ENCODE assay signal across 8 mouse cellular contexts in the genomic region with DNA sequence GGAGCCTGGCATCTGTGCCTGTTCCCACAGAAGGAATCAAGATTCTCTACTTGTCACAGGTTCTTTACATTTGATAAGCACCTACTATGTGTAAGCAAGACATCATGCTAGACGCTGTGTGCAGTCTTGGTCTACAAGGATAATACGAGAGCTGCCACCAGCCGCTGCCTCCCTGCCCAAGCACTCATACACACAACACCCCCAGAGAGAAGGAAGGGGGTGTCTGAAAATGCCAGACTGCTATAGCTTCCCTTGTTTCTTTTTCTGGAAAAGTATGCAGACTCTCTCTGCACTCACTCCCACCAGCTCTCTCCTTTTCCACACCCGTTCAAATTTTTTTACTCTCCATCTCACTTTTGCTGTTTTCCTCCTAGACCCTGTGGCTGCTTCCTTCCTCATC. TPM values are rescaled to one million over a fixed set of nuclear protein-coding genes. Genes with fewer than 3 reads are reported as not detected.
A peak's percentile ranks its signal among the peaks of the same experiment; 100 is the strongest.
DNase-seq lines count a peak whose midpoint lies in the region; ATAC-seq and TF ChIP-seq lines count a peak whose summit lies in the region.
"Had no signal": no experiment of that assay in that cellular context is flagged by ENCODE, and none has a peak within 500 bp of the region (broad histone marks: within the 10 kb centered on the region; RNA-seq: fewer than 3 reads in every experiment).

No protein-coding gene starts in this region.

- TF ChIP-seq CTCF in thymus, adult 2 months (IDR thresholded peaks at IDR 0.05; ENCODE audit: borderline replicate concordance, control insufficient read depth, extremely low read depth, insufficient read depth, low read length, poor library complexity), result no peak

- H3K36me3 ChIP-seq in neural tube, embryonic 11.5 days (ENCODE audit: control insufficient read depth, insufficient read depth, low read length), result no peaks in the 10 kb centered on the region
- peaks cover 8% of the 10 kb centered on the region for H3K36me3 ChIP-seq in forebrain, embryonic 16.5 days (ENCODE audit: control insufficient read depth, insufficient read depth)
- H3K36me3 ChIP-seq in midbrain, embryonic 12.5 days, result peaks cover 18% of the 10 kb centered on the region
- no peaks in the 10 kb centered on the region for H3K36me3 ChIP-seq in thymus, adult 2 months (ENCODE audit: control insufficient read depth, insufficient read depth, low read length)

- no peaks in the 10 kb centered on the region for H3K9me3 ChIP-seq in neural tube, embryonic 11.5 days (ENCODE audit: control insufficient read depth, low read length)
- H3K9me3 ChIP-seq in forebrain, embryonic 16.5 days (ENCODE audit: control insufficient read depth, low read length), result no peaks in the 10 kb centered on the region
- no peaks in the 10 kb centered on the region for H3K9me3 ChIP-seq in midbrain, embryonic 12.5 days
- H3K9me3 ChIP-seq: megakaryocyte, embryonic 14.5 days had no signal

- H3K4me1 ChIP-seq in neural tube, embryonic 11.5 days (ENCODE audit: control insufficient read depth, insufficient read depth, low read length), result peaks cover 24% of the 10 kb centered on the region
- H3K4me1 ChIP-seq in forebrain, embryonic 16.5 days (replicated peaks; ENCODE audit: control insufficient read depth, insufficient read depth, low read length), result peaks cover 58% of the 10 kb centered on the region
- H3K4me1 ChIP-seq in midbrain, embryonic 12.5 days, result peaks cover 67% of the 10 kb centered on the region
- H3K4me1 ChIP-seq in thymus, adult 2 months (replicated peaks; ENCODE audit: control insufficient read depth, insufficient read depth, low read length), result no peaks in the 10 kb centered on the region

- H3K4me2 ChIP-seq in neural tube, embryonic 11.5 days (ENCODE audit: low read depth), result peak overlapping the region; percentile 66
- H3K4me2 ChIP-seq in forebrain, embryonic 16.5 days (ENCODE audit: low read length), result peak overlapping the region; percentile 89
- peak overlapping the region; percentile 77 for H3K4me2 ChIP-seq in midbrain, embryonic 12.5 days (replicated peaks)

- DNase-seq in neural tube, embryonic 11.5 days (ENCODE audit: low spot score), result no peak
- no peak for DNase-seq in neural tube, embryonic 10.5 days (ENCODE audit: extremely low spot score, low spot score)
- DNase-seq in thymus, adult 2 months, result no peak
- DNase-seq in lung, postnatal 25 days (ENCODE audit: low spot score), result no peak
- no peak for DNase-seq in natural killer cell, adult 2 months (ENCODE audit: low spot score in 2 of 2)

- peak overlapping the region; percentile 42 for H3K9ac ChIP-seq in neural tube, embryonic 11.5 days (ENCODE audit: low read length)
- H3K9ac ChIP-seq in forebrain, embryonic 16.5 days (replicated peaks; ENCODE audit: low read depth, low read length), result peak overlapping the region; percentile 68
- peak overlapping the region; percentile 79 for H3K9ac ChIP-seq in midbrain, embryonic 12.5 days (replicated peaks)

- WGBS in neural tube, embryonic 11.5 days, result 55% methylated on average over 4 of the region's 4 CpGs
- WGBS in forebrain, embryonic 16.5 days, result 12% methylated on average over 4 of the region's 4 CpGs
- 29% methylated on average over 4 of the region's 4 CpGs for WGBS in midbrain, embryonic 12.5 days
- WGBS in thymus, adult 2 months, result 67% methylated on average over 4 of the region's 4 CpGs

- peaks cover 8% of the 10 kb centered on the region; the same call in 1 of the 2 replicates for H3K27me3 ChIP-seq in neural tube, embryonic 11.5 days (ENCODE audit: control insufficient read depth, insufficient read depth, low read length)
- H3K27me3 ChIP-seq in forebrain, embryonic 16.5 days (replicated peaks; ENCODE audit: control insufficient read depth, insufficient read depth, low read length), result no peaks in the 10 kb centered on the region
- H3K27me3 ChIP-seq in midbrain, embryonic 12.5 days, result 0 out of 2 replicates have a peak, but pooled peaks cover 4% of the 10 kb centered on the region
- peaks cover 11% of the 10 kb centered on the region; the same call in 1 of the 2 replicates for H3K27me3 ChIP-seq in thymus, adult 2 months (ENCODE audit: control insufficient read depth, insufficient read depth, low read length)

- H3K4me3 ChIP-seq in neural tube, embryonic 11.5 days (ENCODE audit: low read depth, low read length), result 0 out of 2 replicates have a peak overlapping the region, but pooled peaks have one; percentile 16
- H3K4me3 ChIP-seq in forebrain, embryonic 16.5 days (replicated peaks; ENCODE audit: low read length), result peak overlapping the region; percentile 75
- H3K4me3 ChIP-seq in midbrain, embryonic 12.5 days, result peak overlapping the region; percentile 67
- no peak overlapping the region for H3K4me3 ChIP-seq in thymus, adult 2 months (ENCODE audit: control insufficient read depth, insufficient read depth, low read length)
- H3K4me3 ChIP-seq: megakaryocyte, embryonic 14.5 days had no signal

- no peak for ATAC-seq in neural tube, embryonic 11.5 days (ENCODE audit: insufficient read depth, low FRiP score, low TSS enrichment)
- ATAC-seq in forebrain, embryonic 16.5 days, result peak; percentile 24
- ATAC-seq in midbrain, embryonic 12.5 days (ENCODE audit: low FRiP score, low read depth), result no peak; the same call in 1 of the 2 replicates

- peak overlapping the region; percentile 62; the same call in 1 of the 2 replicates for H3K27ac ChIP-seq in neural tube, embryonic 11.5 days (ENCODE audit: low read depth, low read length)
- peak overlapping the region; percentile 95 for H3K27ac ChIP-seq in forebrain, embryonic 16.5 days (ENCODE audit: low read length)
- peak overlapping the region; percentile 93 for H3K27ac ChIP-seq in midbrain, embryonic 12.5 days (replicated peaks)
- H3K27ac ChIP-seq in thymus, adult 2 months (ENCODE audit: control insufficient read depth, insufficient read depth, low read length), result no peak overlapping the region

- TF ChIP-seq POLR2A in thymus, adult 2 months (IDR thresholded peaks at IDR 0.05; ENCODE audit: control insufficient read depth, extremely low read depth, insufficient read depth, low read length, poor library complexity), result no peak

RNA-seq across cellular contexts. Expression of a gene that starts 0.7 kb away (rescaled TPM):
- 143 and 154 TPM in 2 replicates for polyA plus RNA-seq in neural tube, embryonic 11.5 days (2014; fragmentation: Nextera tagmentation; extraction: Ambion mirVana)
- 295 and 358 TPM in 2 replicates for polyA plus RNA-seq in forebrain, embryonic 16.5 days (2015; fragmentation: Nextera tagmentation; extraction: Ambion mirVana)
- polyA plus RNA-seq in midbrain, embryonic 12.5 days (2016; fragmentation: Nextera tagmentation; extraction: Ambion mirVana), result 222 and 240 TPM in 2 replicates
- polyA plus RNA-seq in thymus, adult 2 months (2012; rRNA removed), result 3.0 and 3.3 TPM in 2 replicates

RNA-seq across cellular contexts. Expression of a gene that starts 2.7 kb away (rescaled TPM):
- polyA plus RNA-seq in neural tube, embryonic 11.5 days (2014; fragmentation: Nextera tagmentation; extraction: Ambion mirVana), result 9.3 and 9.5 TPM in 2 replicates
- polyA plus RNA-seq in forebrain, embryonic 16.5 days (2015; fragmentation: Nextera tagmentation; extraction: Ambion mirVana), result 10.6 and 11.7 TPM in 2 replicates
- 15.8 and 19.0 TPM in 2 replicates for polyA plus RNA-seq in midbrain, embryonic 12.5 days (2016; fragmentation: Nextera tagmentation; extraction: Ambion mirVana)
- polyA plus RNA-seq in thymus, adult 2 months (2012; rRNA removed), result 0.50 TPM in 1 of 2 replicates, not detected in the other

RNA-seq across cellular contexts. Expression of a gene that starts 33.7 kb away (rescaled TPM):
- 0.23 and 0.41 TPM in 2 replicates for polyA plus RNA-seq in neural tube, embryonic 11.5 days (2014; fragmentation: Nextera tagmentation; extraction: Ambion mirVana)
- 0.56 and 2.2 TPM in 2 replicates for polyA plus RNA-seq in forebrain, embryonic 16.5 days (2015; fragmentation: Nextera tagmentation; extraction: Ambion mirVana)
- 1.1 and 1.6 TPM in 2 replicates for polyA plus RNA-seq in midbrain, embryonic 12.5 days (2016; fragmentation: Nextera tagmentation; extraction: Ambion mirVana)
- polyA plus RNA-seq in thymus, adult 2 months (2012; rRNA removed), result 0.43 and 0.71 TPM in 2 replicates

RNA-seq across cellular contexts. Expression of a gene that starts 34.3 kb away (rescaled TPM):
- 64.7 and 68.3 TPM in 2 replicates for polyA plus RNA-seq in neural tube, embryonic 11.5 days (2014; fragmentation: Nextera tagmentation; extraction: Ambion mirVana)
- 58.8 and 62.1 TPM in 2 replicates for polyA plus RNA-seq in forebrain, embryonic 16.5 days (2015; fragmentation: Nextera tagmentation; extraction: Ambion mirVana)
- polyA plus RNA-seq in midbrain, embryonic 12.5 days (2016; fragmentation: Nextera tagmentation; extraction: Ambion mirVana), result 58.8 and 64.9 TPM in 2 replicates
- 46.4 and 47.5 TPM in 2 replicates for polyA plus RNA-seq in thymus, adult 2 months (2012; rRNA removed)

Comparison
In these comparisons a context has a peak if more than half of its experiments do, and no peak if none do; other contexts are left out.
1. RNA of a gene that starts 0.7 kb away (polyA plus RNA-seq): 295 to 358 TPM in forebrain, embryonic 16.5 days, 222 to 240 TPM in midbrain, embryonic 12.5 days and 143 to 154 TPM in neural tube, embryonic 11.5 days; 3.0 to 3.3 TPM in thymus, adult 2 months; every median in the first group is over 10 times any median in the second.
2. Peak in every context shown above with its lines, with median percentiles within 50 percentile points of each other: H3K4me2 ChIP-seq and H3K9ac ChIP-seq.